ENCODE assay signal across 35 mouse cellular contexts in genomic region chr2:130171674-130172073, GRCm38 (mm10). TPM values are rescaled to one million over a fixed set of nuclear protein-coding genes. Genes with fewer than 3 reads are reported as not detected.
"Had no signal": no experiment of that assay in that cellular context is flagged by ENCODE, and none has a peak within 500 bp of the region (broad histone marks: within the 10 kb centered on the region; RNA-seq: fewer than 3 reads in every experiment).

No protein-coding gene starts in this region.

- H3K4me2 ChIP-seq: limb, embryonic 12.5 days; limb, embryonic 13.5 days; limb, embryonic 15.5 days; liver, embryonic 13.5 days; liver, embryonic 15.5 days; lung, embryonic 14.5 days; lung, embryonic 15.5 days; midbrain, embryonic 11.5 days; midbrain, embryonic 12.5 days; midbrain, embryonic 13.5 days; midbrain, embryonic 15.5 days; neural tube, embryonic 12.5 days had no signal

- DNase-seq: left cerebral cortex, postnatal 4 days; liver; liver, embryonic 13.5 days; lung, adult 18-20 months; lung, adult 2 months; lung, embryonic 14.5 days; lung, postnatal 10 days; lung, postnatal 14 days; lung, postnatal 36 days; lung, postnatal 4 days; midbrain, embryonic 14.5 days had no signal

- H3K9ac ChIP-seq: limb, embryonic 12.5 days; limb, embryonic 13.5 days; limb, embryonic 15.5 days; liver, embryonic 13.5 days; liver, embryonic 14.5 days; liver, embryonic 15.5 days; lung, embryonic 14.5 days; lung, embryonic 15.5 days; midbrain, embryonic 12.5 days; midbrain, embryonic 13.5 days; midbrain, embryonic 15.5 days; neural tube, embryonic 12.5 days had no signal

- ATAC-seq: lung, postnatal 0 days; midbrain, embryonic 13.5 days; midbrain, embryonic 15.5 days; midbrain, embryonic 16.5 days had no signal

- H3K27ac ChIP-seq: left cerebral cortex, adult 2 months; limb, embryonic 10.5 days; limb, embryonic 12.5 days; limb, embryonic 13.5 days; limb, embryonic 15.5 days; liver, embryonic 13.5 days; liver, embryonic 14.5 days; liver, embryonic 15.5 days; lung, embryonic 15.5 days; macrophage; midbrain, embryonic 10.5 days; midbrain, embryonic 12.5 days; midbrain, embryonic 13.5 days; midbrain, embryonic 15.5 days; neural tube, embryonic 12.5 days had no signal

- H3K27me3 ChIP-seq: limb, embryonic 12.5 days; limb, embryonic 13.5 days; limb, embryonic 15.5 days; liver, embryonic 13.5 days; liver, embryonic 15.5 days; lung, embryonic 15.5 days; megakaryocyte, embryonic 14.5 days; midbrain, embryonic 12.5 days; midbrain, embryonic 13.5 days; midbrain, embryonic 15.5 days; neural tube, embryonic 12.5 days had no signal

- H3K9me3 ChIP-seq: limb, embryonic 10.5 days; limb, embryonic 12.5 days; limb, embryonic 13.5 days; limb, embryonic 15.5 days; liver, embryonic 13.5 days; liver, embryonic 15.5 days; lung, embryonic 15.5 days; megakaryocyte, embryonic 14.5 days; midbrain, embryonic 10.5 days; midbrain, embryonic 12.5 days; midbrain, embryonic 13.5 days; midbrain, embryonic 15.5 days; neural tube, embryonic 12.5 days had no signal

- H3K4me3 ChIP-seq: left cerebral cortex, adult 2 months; limb, embryonic 10.5 days; limb, embryonic 12.5 days; limb, embryonic 13.5 days; limb, embryonic 15.5 days; liver, embryonic 13.5 days; liver, embryonic 15.5 days; lung, embryonic 15.5 days; megakaryocyte, embryonic 14.5 days; midbrain, embryonic 10.5 days; midbrain, embryonic 12.5 days; midbrain, embryonic 13.5 days; midbrain, embryonic 15.5 days; myocyte; neural tube, embryonic 12.5 days had no signal

RNA-seq across cellular contexts. Expression of gene Tmc2, which starts 23.3 kb away (rescaled TPM):
- polyA plus RNA-seq: limb, embryonic 10.5 days; limb, embryonic 11.5 days; limb, embryonic 12.5 days; limb, embryonic 13.5 days; limb, embryonic 15.5 days; liver, adult 2 months; liver, embryonic 13.5 days; liver, embryonic 14.5 days; lung, adult 2 months; lung, embryonic 14.5 days; lung, embryonic 15.5 days; lung, embryonic 16.5 days; lung, postnatal 0 days; macrophage; midbrain, embryonic 10.5 days; midbrain, embryonic 11.5 days; midbrain, embryonic 12.5 days; midbrain, embryonic 13.5 days; midbrain, embryonic 14.5 days; midbrain, embryonic 15.5 days; midbrain, embryonic 16.5 days; midbrain, postnatal 0 days; myocyte; neural tube, embryonic 11.5 days; neural tube, embryonic 12.5 days had no signal

RNA-seq across cellular contexts. Expression of gene Tgm6, which starts 59.5 kb away (rescaled TPM):
- polyA plus RNA-seq: limb, embryonic 10.5 days; limb, embryonic 11.5 days; limb, embryonic 12.5 days; limb, embryonic 13.5 days; liver, adult 2 months; liver, embryonic 13.5 days; liver, embryonic 14.5 days; liver, embryonic 15.5 days; lung, adult 2 months; lung, embryonic 14.5 days; lung, embryonic 15.5 days; lung, embryonic 16.5 days; lung, postnatal 0 days; macrophage; midbrain, embryonic 10.5 days; midbrain, embryonic 11.5 days; midbrain, embryonic 12.5 days; myocyte; neural tube, embryonic 11.5 days; neural tube, embryonic 12.5 days had no signal
